Mouse (Mus musculus) retina, postnatal 1 day (tissue): ENCODE data around the gene Tia1.
"Not testable (repeated sequence)": the region's sequence is repeated elsewhere in the genome, so short reads cannot be mapped to it uniquely, and the experiment has no call there.

Experiments
- DNase-seq: peaks from one replicate; pipeline ENCODE4 v3.0.0-alpha.2; 2012

The Tia1 gene

GRCm38 (mm10) chr6:86404100-86404861, at the start of gene Tia1:
Gene Tia1 (plus strand): TSS chr6:86404219.
- peak; percentile 99 for DNase-seq

GRCm38 (mm10) chr6:86354948-86355347, 49.1 kb upstream of the Tia1 start:
- DNase-seq, result no peak

- DNase-seq, result no peak
Measured at GRCm38 (mm10) chr6:86356956-86357355, 47.1 kb upstream of the Tia1 start.

GRCm38 (mm10) chr6:86360691-86361090, 43.3 kb upstream of the Tia1 start:
- no peak for DNase-seq

DNA sequence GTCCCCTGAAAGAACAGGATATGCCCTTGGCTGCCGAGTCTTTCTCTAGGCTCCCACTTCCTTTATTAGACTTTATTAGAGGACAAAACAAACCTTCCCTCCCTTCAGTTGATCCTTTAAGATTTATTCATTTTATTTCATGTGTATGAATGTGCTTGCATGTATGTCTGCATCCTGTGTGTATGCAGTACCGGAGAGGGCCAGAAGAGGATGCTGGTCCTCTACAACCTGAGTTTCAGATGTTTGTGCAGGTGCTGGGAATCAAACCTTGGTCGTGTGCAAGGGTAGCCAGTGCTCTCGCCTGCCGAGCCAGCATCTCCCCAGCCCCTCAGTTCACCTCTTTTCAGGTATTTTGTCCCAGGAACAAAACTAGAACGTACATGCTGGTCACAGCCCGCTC, 42.6 kb upstream of the Tia1 start:
- DNase-seq, result no peak

DNA sequence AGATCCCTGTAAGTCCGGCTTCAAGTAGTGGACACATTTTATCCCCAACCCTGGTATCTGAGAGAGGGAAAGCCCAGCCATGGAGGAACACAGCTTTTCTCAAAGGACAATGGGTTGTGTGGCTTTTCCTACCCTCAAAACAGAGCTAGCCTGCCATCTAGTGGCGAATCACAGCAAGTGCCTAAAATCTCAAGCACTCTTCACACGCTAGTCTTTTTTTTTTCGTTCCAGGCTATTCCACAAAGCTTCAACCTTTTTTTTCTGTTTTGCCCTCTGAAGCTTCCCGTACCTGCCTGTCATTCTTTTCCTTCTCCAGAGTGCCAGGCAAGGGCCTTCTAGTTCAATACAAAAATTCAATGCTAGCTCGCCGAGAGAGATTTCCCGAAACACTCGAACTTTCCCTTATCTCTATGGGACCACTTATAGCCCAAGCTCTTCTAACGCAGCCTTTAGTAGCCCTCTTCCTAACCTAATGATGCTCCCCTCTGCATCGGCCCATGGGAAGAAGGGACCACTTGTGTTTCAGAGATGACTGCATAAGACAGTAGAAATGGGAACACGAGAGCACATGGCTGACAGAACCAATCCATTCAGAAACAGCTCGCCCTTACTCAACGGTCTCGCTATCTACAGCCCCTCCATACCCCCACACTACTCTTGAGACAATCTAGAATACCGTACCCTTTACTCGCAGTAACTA, 39.4 kb upstream of the Tia1 start:
- DNase-seq, result peak; percentile 93

DNA sequence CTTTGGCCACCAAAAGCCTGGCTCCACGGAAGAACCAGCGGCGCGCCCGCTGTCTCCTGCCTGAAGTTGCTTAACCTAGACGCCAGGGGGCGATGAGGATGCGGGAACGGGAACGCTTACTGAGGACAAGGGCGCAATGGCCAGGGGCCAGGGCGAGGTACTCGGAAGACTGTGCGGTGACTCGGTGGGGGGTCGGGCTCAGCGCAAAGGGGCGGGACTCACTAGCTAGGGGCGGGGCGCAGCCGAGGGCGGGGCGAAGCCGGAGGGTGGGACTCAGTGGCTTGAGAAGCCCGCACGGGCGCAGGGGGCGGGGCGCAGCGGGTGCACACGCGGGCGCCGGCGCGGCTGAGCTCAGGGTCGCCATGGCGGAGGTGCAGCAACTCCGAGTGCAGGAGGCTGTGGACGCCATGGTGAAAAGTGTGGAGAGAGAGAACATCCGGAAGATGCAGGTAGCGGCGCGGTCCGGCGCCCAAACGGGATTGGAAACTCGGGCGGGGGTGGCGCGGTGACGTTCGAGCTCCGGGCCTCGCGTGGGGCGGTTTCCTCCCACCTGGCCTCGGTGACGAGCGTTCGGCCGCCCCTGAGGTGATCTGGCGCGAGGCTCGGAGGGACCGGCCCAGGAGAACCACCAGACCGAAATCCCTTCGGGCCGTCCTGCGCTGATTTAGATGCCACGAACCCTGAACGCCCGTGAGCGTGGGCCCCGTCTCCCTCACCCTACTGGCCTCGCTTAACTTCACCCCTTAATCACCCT, 38.5 kb upstream of the Tia1 start, which contains the start of gene Fam136a:
Gene Fam136a (plus strand): TSS at position 276 of the 754 bp plus-strand sequence.
- peak; percentile 99 for DNase-seq

GRCm38 (mm10) chr6:86366125-86366852, 37.7 kb upstream of the Tia1 start:
- DNase-seq, result peak; percentile 30

DNA sequence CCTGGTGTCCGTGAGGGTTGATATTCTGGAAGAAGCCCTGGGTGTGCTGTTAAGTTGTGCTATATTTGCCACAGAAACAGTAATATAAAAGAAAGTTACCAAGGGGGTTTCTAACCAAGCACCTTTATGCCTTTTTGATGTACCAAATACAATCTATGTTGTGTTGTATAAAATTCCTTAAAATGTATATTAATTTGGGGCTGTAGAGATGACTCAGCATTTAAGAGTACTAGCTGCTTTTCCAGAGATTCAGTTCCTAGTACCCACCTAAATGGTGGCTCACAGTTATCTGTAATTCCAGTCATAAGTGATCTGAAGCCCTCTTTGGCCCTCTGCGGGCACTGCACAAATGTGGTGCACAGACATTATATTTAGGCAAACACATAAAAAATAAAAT, 37.2 kb upstream of the Tia1 start:
- no peak for DNase-seq

DNA sequence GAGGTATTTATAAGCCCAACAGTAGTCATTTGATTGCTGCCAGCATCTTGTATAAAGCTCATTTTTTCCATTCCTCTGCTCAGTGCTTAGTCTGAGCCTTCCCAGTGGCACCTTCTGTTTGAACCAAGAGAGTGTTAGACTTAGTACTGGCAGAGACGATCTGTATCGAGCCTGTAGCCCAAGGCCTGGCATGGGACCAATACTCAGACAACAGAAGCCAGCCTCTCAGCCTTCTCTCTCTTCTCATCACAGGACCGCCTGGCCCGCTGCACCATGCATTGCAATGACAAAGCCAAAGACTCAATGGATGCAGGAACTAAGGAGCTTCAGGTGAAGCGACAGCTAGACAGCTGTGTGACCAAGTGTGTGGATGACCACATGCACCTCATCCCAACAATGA, 35.5 kb upstream of the Tia1 start:
- no peak for DNase-seq

GRCm38 (mm10) chr6:86370093-86370713, 33.8 kb upstream of the Tia1 start:
- peak; percentile 19 for DNase-seq

DNA sequence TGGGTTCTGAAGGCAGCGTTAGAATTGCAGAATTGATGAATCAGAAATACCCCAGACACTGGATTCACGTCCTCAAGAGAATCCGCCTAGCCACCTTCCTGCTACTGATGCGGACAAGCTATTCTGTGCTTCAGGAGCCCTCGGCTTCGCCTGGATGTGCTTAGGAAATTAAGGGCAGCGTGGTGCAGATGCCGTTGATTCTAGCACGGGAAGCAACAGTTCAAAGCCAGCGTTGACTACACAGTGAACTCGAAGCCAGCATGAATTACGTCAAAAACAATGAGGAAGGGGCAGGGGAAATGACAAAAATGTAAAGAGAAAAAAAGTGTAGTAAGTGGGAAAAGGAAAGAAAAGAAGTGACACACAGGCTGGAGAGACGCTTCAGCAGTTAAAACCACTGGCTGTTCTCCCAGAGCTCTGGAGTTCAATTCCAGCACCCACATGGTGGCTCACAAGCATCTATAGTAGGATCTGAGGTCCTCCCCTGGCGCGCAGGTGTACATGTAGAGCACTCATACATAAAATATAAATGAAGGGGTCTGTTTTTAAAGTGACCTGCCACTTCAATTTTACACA, 33.2 kb upstream of the Tia1 start, which contains the start of gene Snrpg:
Gene Snrpg (plus strand): TSS at position 541 of the 576 bp plus-strand sequence.
- no peak for DNase-seq

DNA sequence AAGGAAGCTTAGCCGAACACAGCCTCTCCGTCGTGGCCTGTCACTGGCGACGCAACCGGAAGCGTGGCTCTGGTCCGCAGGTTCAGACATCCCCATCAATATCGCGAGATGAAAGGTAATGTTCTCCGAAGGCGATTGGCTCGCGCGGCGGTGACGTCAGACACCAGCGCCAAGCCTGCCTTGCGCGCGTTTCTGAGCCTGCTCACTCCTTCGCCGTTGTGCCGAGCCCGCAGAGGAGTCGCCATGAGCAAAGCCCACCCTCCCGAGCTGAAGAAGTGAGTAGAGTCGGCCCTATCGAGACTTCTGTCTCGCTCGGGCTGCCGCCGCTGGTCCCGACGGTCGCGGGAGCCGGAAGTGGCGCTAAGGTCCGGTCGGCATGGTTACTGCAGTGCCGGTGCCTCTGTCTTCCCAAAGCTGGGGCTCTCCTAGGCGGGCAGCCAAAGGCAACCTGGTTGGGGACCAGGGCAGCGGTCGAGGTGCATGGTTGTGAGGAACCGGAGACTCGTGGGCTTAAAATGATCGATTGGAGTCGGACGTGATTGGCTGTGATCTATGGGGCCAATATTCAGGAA, 32.6 kb upstream of the Tia1 start:
- DNase-seq, result peak; percentile 98

GRCm38 (mm10) chr6:86371950-86372516, 32.0 kb upstream of the Tia1 start:
- no peak for DNase-seq

- no peak for DNase-seq
Measured at GRCm38 (mm10) chr6:86373556-86373955, 30.5 kb upstream of the Tia1 start.

DNA sequence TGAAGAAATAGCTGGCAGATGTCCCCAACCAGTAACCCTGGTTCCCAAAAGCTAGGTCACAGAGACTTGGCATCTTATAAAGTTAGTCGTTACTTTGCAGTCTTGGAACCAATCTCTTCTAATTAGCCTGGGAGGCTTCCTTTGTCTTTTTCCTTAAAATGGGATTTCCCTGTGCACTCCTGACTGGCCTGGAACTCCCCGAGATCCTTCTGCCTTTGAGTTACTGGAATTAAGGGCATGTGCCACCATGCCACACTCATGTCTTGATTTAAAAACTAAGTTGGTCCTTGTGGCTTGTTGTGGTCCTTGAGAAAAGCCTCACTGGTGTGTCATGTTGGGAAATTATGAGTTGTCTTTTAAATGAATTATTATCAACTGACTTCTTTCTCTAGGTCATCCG, 25.7 kb upstream of the Tia1 start:
- DNase-seq, result no peak

DNA sequence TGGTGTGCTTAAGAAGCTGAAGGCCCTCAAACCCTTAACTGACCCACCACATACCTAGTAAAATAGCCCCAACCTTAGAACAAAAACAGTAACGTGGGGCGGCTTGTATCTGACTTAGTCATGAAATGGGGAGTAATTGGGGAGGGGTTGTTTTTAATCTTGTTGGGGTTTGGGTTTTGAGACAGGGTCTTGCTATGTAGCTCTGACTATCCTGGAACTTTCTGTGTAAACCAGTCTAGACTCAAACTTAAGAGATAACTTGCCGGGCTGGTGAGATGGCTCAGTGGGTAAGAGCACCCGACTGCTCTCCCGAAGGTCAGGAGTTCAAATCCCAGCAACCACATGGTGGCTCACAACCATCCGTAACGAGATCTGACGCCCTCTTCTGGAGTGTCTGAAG, 23.9 kb upstream of the Tia1 start:
- not testable (repeated sequence) for DNase-seq

DNA sequence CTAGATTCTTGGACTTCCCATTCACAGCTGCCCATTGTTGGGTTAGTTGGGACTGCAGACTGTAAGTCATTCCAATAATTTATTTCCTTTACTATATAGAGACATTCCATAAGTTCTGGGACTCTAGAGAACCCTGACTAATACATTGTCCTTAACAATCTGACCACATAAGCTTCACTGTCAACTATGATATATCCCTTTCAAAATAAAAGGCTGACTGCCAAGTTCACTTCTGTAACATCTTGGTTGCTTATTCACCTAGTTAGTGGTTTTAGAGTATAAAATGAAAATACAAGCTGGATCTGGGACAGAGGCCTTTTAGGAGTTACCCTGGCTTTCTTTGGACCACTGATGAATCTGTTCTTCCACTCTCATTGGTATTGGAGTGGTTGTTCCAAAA, 21.5 kb upstream of the Tia1 start:
- DNase-seq, result no peak

DNA sequence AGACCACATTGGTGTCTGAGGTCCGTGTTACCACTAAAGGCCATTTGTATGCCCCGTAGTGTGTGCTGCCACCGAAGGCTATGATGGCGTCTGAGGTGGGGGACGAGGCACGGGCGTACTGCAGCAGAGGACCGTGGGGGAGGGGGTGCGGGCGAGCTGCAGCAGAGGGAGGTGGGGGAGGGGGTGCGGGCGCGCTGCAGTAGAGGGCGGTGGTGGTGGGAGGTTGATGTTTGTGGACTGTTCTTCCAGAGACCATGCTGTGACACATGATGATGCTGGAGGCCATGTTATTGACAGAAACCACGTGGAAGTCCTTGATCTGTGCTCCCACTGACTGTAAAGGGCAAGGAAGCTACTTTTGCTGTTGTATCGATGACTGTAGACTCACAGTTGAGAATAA, 20.6 kb upstream of the Tia1 start:
- peak; percentile 9 for DNase-seq

DNA sequence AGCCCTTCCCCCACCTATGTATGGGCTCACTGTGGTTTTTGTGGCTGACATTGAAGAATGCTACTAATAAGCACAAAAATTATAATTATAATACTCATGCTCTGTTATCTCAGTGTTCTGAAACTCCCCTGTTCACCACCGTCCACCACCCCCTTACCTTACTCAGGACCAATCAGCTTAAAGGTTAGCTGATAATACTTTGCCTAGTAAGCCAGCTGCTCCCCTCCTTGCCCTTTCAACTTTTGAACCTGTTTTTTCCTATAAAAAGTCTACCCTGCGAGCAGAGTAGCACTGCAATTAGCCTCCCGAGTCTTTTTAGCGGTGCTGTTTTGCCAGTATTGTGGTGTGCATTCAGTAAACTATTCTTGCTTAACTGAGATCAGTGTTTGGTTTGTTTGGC, 19.3 kb upstream of the Tia1 start:
- DNase-seq, result no peak
